Mouse (Mus musculus) MEL (cell line): ENCODE measurements at regions not wholly inside any gene's neighbourhood (a gene's known extent, or its start where the extent isn't known, plus 50 kb on each side); places are given as distances from the start of the nearest gene placed in this dataset.

Source experiments
- CTCF ChIP-seq, 3 experiments: IDR thresholded peaks in 2 of 3; conservative IDR thresholded peaks in 1 of 3; 2 replicates each; pipeline ENCODE4 v1.5.1; 2011 to 2012; ENCODE audit warnings: low read length in 3 of 3, low read depth in 2 of 3, mild to moderate bottlenecking in 2 of 3, improper control_type of control experiment in 1 of 3, inconsistent platforms in 1 of 3, mixed read lengths in 1 of 3, moderate library complexity in 1 of 3; ENCODE audit not compliant: control insufficient read depth in 1 of 3, insufficient read depth in 1 of 3, poor library complexity in 1 of 3, severe bottlenecking in 1 of 3
- MAX ChIP-seq: IDR thresholded peaks from 2 replicates; pipeline ENCODE4 v1.6.1; 2011; ENCODE audit warnings: low read length, improper control_type of control experiment
- POLR2AphosphoS2 ChIP-seq: IDR thresholded peaks from 2 replicates; pipeline ENCODE4 v1.6.1; 2011; ENCODE audit warnings: low read length, improper control_type of control experiment

DNA sequence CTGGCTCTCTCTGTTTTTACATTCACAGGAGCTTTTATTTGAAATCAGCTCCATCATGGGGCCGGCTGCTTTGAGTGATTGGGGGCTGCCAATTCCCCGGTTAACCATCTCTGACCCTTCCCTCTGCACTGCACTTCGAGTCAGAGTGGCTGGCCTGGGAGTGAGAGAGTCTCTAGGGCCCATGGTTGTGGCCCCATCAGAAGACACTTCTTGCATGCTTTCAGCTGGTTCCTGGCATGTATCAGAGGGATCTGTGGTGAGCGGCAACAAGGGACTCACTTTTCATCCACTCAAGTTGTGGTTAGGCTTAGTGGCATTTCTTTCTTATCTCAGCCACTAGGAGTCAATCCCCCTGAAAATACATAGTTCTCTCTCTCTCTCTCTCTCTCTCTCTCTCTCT is 341.8 kb upstream of the Adgrl2 start:
- TF ChIP-seq CTCF (IDR thresholded peaks at IDR 0.05 in 2 of 3, conservative IDR thresholded peaks at IDR 0.05 in 1 of 3; ENCODE audit: control insufficient read depth in 1 of 3, insufficient read depth in 1 of 3, low read depth in 2 of 3, low read length in 3 of 3, poor library complexity in 1 of 3, severe bottlenecking in 1 of 3), result no peak
- no peak for TF ChIP-seq POLR2AphosphoS2
- no peak for TF ChIP-seq MAX
